Mouse (Mus musculus) liver, adult 2 months (tissue): Measurements from ENCODE around the gene Mrpl23.

Experiments used
- CTCF ChIP-seq: fragments of 200-500 bp; IDR thresholded peaks from 2 replicates; pipeline ENCODE4 v1.5.1; 2011; ENCODE audit warnings: low read depth, low read length, control low read depth
- POLR2A ChIP-seq: fragments of 200-500 bp; IDR thresholded peaks from 2 replicates; pipeline ENCODE4 v1.6.1; 2011; ENCODE audit warnings: low read length, control low read depth; ENCODE audit not compliant: insufficient read depth; ENCODE audit errors: extremely low read depth

GRCm38 (mm10) chr7:142572992-142573391 is 40.5 kb downstream of the Mrpl23 start:
- TF ChIP-seq CTCF (no peak), POLR2A (no peak)
